Mouse (Mus musculus) liver, embryonic 14.5 days (tissue): ENCODE results near the gene Slc6a21.

Source experiments
- CTCF ChIP-seq: IDR thresholded peaks from 2 replicates; pipeline ENCODE4 v1.5.1; 2016; ENCODE audit warnings: antibody characterized with exemption, low read depth, control low read depth
- EP300 ChIP-seq: IDR thresholded peaks from 2 replicates; pipeline ENCODE4 v1.6.1; 2016; ENCODE audit warnings: antibody characterized with exemption, low read depth

DNA sequence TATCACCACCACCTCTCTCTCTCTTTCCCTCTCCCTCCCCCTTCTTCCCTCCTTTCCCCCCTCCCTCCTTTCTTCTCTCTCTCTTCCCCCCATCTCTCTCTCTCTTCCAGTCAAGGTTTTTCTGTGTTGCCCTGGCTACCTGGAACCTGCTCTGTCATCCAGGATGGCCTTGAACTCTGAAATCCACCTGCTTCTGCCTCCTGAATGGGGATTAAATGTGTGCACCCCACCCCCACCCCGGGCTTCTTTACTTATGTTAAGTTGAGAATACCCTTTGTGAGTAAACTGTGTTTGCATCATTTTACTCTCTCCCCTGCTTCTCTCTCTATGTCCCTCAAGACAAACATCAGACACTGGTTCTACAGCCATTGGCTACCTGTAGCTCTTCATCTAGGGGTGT lies 11.8 kb upstream of the Slc6a21 start:
- TF ChIP-seq CTCF, result no peak
- TF ChIP-seq EP300, result no peak
